Mouse (Mus musculus): ENCODE measurements at regions not wholly inside any gene's neighbourhood (a gene's known extent, or its start where the extent isn't known, plus 50 kb on each side); places are given as distances from the start of the nearest gene placed in this dataset.

DNA sequence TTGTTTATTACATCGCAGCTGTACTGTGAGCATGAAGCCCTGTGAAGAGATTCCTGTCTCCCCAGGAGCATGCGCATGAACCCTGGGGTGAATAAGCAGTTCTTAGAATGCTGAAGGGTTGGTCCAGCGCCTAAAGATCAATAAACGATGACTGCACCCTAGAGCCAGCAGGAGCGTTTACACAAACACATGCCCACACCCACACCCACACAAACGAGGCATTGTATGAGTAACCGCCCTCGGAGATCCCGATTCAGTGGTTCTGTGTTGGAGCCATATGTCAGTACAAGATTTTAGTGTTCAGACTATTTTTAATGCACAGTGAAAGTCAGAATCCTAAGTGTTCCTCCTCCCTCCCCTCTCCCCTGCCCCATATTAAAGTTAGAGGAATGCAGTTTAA lies 57.3 kb downstream of the Edn1 start:
- no peak for DNase-seq (ENCODE audit: low spot score)

DNA sequence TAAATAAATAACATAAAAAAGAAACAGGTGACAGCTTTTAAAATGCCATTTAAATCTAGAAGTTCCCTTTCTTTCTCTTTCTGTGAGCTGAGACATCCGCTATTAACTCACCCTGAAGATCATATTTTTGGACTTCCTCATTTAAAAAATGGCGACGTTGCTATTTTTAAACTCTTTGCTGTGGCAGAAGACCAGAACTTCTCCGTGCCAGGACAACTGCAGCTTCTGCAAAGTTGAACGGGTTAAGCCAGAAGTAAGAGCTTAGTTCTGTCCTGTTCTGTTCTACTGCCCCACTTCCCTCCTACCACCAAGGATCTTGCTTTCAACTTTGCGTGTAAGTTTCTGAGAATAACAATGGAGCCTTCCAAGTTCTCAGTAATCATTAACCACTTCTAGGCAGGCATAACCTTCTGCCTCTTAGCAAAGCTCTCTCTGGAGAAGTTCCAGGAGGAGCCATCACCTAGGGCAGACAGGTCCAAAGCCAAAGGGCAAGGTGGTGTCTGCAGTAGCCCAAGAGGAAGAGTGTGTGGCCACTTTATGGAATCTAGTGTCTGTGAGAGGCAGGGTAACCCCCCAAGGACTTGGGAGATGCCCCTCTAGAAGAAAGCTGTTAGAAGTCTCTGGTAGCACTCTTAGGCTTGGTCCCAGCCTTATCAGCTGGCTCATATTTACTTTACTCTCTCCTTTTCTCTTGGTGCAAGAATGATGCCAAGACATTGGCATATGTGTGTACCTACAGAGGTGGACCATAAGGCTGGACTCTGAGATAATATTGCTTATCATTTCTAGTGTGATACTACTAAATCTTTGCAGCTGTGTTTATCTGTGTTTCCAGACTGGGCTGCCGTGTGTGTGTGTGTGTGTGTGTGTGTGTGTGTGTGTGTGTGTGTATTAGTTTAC lies 66.6 kb downstream of the Edn1 start:
- DNase-seq (ENCODE audit: low spot score) = peak; percentile 18

DNA sequence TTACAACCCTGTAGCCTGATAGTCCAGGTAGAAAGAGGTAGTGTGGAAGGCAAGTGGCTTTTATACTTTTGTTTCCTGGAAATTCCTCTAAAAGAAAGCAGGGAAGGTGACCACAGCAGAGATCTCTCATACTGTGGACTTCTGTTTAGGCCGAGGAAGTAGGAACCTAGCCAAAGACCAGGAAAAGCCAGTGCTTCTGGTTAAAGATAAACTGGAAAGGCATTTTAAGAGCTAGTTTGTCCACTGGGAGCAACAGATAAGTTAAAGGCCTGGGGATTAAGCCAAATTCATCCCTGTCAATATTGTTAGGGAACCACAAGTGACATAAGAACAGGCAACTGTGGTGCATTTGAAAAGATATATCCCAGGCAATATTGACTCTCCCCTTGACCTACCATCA lies 68.5 kb downstream of the Edn1 start:
- DNase-seq (ENCODE audit: low spot score) = no peak

DNA sequence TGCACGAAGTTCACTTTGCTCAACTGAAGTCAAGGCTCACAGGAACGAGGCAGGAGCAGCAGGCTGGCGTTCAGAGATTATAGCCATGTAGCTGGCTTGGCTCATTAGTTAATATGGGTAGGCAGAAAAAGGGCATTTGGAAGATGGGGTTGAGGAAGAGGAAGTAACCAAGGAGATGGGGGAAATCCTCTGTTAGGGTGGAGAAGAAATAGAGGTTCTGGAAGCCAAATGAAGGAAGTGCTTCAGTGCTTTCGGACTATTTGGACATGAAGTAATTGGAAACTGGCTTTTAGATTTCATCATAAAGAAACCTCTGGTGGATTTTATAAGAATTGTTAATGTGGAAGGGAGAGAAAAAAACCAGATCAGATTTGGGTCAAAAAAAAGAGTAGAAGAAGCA lies 70.9 kb downstream of the Edn1 start:
- DNase-seq (ENCODE audit: low spot score) = no peak

DNA sequence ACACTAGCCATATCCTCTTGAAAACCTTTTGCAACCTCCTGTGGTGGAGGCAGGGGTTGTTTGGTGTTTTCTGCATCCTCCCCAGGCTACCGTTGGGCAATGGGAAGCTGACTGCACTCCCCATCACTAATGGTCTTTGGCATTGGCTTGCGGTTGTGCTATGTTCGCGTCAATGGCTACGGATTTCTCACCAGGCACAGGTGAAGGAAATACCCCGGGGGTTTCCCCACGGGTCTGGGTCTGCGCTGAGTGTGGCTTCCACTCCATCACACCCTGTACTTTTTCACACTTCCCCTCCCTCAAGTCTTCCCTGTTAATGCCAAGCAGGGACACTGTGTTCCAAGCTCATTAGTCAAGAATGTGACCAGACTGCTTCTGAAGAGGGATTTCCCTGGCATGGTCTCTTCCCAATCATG lies 72.9 kb downstream of the Edn1 start:
- no peak for DNase-seq (ENCODE audit: low spot score)

DNA sequence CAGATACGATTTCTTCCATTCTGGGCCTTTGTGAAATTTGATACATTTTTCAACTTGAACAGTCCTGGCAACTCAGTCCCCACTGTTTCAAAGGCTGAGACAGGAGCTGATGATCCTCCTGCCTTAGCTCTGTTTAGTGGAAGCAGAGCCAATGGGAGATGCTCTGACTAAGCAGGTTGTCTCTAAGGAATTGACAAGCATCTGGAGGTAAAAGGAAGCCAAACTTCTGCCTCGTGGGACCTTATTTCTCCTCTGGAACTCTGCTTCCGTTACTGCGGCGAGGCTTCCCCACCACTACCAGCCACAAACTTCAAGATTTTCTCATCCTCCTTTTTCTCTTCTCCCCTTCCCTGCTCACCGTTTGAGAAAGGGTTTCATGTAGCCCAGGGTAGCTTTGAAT lies 78.4 kb downstream of the Edn1 start:
- DNase-seq (ENCODE audit: low spot score) = no peak

DNA sequence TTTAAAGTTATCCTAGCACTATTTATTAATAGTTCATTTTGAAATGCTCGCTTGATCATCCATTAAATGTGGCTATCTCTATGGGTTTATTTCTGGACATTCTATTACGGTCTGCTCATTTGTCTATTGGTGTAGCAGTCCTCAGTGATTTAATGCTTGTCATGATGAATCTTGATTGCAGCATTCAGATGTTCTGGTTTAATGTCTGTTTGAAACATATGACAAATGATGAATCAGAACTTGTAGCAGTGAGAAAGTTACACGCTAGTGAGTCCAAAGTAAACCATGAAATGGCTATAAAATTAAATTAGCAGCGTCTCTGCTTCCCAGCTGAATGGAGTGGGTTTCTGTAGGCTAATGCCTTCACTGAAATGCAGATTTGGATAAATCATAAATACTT lies 81.8 kb downstream of the Edn1 start:
- no peak for DNase-seq (ENCODE audit: low spot score)

DNA sequence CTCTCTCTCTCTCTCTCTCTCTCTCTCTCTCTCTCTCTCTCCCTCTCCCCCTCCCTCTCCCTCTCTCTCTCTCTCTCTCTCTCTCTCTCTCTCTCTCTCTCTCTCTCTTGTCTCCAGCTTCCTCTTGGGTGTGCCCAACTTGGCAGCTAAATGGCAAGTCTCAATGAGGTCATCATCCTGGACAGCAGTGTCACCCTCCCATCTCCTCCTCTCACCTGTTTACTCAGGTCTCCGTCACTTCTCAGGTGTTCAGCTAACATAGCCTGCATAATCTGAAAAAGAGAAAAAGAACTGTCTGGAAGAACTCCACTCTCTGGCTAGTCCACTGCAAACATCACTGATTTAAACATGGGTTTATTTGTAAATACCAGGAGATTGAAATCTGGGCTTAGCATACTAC lies 89.1 kb downstream of the Edn1 start:
- no peak for DNase-seq (ENCODE audit: low spot score)

DNA sequence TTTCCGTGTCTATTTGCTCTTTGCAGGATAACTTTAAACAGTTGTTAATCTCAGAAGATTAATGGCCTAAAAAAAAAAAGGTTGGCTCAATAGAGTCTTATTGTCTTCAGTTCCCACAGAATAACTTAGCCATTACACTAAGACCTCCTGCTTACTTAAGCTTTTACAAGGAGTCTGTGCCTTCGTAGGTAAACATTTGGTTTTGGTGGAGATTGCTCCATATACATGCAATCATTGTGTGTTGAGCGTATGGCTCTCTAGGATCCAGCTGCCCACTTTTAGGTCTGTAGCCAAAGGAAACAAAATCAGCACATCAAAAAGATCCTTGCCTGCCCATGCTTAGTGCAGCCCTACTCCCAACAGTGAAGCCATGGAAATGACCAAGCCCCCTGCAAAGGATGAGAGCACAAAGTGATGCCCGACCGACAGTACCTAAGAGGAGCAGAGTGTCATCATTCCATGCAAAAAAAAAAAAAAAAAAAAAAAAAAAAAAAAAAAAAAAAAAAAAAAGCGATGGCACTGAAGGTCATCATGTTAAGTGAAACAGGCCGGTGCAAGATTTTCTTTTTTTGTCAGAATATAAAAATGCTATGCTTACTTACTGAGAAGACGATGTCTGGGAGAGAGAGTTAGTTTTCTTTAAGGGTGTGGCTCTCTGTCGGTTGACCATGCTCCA lies 90.2 kb downstream of the Edn1 start:
- no peak for DNase-seq (ENCODE audit: low spot score)

DNA sequence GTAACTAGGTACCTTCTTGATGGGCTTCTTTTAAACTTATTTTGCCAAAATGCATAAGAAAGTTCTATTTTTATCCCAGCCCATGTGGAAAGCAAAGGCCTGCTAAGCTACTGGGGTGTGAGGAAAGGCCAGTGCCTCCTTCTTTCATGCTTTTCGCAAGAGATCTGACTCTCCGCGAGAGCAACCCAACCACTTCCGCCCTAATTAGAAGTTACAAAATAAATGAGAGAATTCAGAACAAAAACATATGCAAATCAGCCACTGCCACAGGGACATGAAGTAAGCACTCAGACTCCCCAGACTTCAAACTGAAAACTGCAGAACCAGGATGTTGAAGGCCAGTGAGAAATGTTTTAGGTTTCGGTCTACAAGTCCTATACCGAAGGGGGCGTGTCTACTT lies 91.4 kb downstream of the Edn1 start:
- no peak for DNase-seq (ENCODE audit: low spot score)

DNA sequence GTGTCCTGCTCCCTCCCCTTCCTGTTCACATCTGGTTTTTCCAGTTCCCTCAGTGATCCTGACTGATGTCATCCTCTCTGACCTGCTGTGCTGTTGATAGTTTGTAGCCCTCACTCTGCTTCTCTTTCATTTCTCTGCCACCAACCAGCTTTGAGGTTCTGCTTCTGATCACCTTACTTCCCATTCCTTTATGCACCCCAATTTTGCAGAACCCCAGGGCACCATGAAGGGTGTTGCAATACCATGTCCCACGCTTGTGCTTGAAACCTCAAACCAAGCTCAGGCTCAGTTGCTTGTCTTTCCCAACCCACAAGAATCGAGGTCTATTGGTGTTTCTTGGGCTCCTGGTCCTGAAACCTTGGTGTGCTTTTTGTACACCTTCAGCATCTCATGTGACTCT lies 93.3 kb downstream of the Edn1 start:
- DNase-seq (ENCODE audit: low spot score) = no peak

DNA sequence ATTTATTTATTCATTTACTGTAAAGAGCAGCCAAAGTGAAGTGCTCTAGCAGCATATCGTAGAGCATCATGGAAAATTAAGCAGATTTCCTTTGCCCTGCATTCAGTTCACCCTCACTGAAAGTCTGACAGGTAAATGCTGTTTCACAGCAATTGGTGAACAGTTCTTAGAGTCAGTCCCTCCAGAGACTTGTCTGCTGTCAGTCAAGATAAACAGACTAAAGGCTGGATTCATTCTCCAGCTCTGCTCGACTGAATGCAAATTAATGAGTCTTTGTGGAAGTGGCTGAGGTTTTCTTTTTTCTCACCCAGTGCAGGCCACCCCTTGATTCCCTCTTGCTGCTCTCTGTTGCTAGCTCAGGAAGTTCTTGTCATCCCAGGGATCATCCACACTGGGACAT lies 100.2 kb downstream of the Edn1 start:
- no peak for DNase-seq (ENCODE audit: low spot score)

DNA sequence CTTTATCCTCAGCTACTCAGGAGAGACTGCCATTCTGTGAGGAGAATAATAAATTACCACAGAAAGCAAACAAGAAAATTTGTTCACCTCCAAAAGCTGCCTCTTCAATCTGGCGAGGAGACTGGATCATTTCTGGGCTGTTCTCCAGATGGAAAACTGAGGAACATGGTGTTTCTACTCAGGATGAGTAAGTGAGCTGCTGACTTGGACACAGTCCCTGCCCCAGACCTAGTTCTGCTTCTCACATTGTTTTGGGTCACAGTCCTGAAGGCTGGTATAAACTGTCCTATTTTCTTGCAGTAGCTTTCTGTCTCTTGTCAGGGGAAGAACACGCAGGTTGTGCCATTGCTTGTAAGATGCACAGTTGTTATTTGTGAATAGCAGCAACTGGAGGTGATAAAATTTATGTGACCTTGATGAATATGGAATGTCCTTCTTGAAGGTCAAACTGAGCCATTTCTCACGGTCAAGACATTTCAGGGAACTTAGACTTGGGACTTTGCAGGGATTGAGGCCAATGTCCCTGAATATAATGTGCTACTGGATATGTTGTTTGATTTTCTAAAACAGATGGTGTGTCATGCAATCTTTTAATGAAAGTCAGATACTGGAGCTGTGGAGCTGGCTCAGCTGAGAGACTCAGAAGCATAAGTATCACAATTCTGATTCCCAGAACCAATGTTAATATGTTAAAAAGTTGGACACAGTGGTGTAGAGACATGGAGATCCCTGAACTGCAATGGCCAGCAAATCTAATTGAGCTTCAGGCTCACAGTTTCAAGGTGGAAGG lies 102.2 kb downstream of the Edn1 start:
- DNase-seq (ENCODE audit: low spot score) = peak; percentile 35

DNA sequence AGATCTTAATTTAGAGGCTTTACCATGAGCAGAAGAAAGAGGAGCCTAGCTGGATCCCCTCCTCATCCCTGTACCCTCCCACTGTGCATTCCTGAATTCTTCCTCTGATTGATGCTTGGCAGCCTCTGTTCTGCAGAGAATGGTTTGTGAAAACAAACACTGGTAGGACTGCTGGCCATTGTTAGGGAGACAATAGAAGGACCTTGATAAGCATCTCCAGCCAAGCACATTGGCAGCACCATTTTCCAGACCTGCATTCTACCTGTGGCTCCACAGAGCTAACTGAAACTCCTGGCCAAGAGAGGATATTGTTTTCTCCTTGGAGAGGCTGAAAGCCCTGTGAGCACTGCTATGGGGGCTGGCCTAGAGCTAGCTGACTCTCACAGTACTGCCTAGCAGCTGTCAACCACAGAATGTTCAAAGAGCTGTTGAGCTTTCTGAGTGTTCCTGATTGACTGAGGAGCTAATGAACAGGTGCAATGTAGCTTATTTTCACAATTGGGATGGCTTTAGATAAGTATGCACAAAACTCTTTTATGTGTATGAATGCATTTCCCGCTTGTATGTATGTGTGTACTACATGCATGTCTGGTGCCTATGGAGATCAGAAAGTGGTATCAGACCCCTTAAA lies 111.5 kb downstream of the Edn1 start:
- no peak for DNase-seq (ENCODE audit: low spot score)

DNA sequence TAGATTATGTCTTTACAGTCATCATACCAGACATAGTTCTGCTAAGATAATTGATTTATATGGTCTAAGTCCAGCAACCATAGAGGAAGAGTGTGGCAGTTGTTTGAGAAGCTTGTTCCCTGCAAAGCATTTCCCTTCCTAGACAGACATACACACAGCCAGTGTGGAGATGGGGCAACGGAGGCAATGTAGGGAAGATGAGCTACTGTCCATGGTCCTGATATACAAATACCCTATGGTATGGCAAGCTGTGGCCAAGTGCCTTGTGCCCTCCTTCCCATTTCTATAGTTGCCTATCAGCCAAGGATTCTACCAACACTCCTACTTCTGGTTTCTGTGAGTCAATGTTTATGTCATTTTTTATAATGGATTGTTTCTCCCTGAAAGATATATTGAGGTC lies 145.6 kb downstream of the Edn1 start:
- DNase-seq (ENCODE audit: low spot score) = no peak

DNA sequence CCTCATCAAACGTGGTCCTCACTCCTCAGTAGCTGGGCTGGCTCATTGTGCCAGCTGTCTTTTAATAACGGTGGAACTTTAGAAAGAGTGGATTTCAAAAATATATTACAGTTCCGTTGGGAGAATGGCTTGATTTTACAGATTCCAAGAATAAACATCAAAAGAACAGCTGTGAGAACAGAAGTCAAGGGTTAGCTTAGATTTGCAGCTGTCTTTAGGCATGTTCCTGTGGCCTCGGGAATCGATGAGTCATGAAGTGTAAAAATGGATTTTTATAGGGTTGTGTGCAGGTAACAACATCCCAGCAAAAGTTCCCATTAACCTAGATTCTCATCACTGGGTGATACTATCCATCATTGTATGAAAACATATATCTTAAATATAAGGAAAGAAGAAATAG lies 152.4 kb downstream of the Edn1 start:
- no peak for DNase-seq (ENCODE audit: low spot score)

DNA sequence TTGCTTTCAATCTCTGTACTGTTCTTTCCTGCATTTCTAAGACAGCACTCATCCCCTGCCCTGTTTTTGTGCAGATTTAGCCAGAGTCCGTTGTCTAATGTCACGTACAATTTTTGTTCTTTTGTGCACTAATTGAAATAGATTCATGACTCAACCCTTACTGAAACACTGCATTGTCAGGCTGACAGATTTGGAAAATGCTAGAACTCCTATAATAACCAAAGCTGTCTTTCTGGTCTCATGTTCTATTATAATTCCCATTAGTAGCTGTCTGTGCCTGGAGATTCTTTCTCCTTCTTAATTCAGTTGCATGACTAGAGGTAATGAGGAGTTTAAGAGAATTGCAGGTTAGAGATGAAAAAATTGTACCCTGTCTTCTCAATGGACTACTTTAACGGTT lies 158.6 kb downstream of the Edn1 start:
- no peak for DNase-seq (ENCODE audit: low spot score)

DNA sequence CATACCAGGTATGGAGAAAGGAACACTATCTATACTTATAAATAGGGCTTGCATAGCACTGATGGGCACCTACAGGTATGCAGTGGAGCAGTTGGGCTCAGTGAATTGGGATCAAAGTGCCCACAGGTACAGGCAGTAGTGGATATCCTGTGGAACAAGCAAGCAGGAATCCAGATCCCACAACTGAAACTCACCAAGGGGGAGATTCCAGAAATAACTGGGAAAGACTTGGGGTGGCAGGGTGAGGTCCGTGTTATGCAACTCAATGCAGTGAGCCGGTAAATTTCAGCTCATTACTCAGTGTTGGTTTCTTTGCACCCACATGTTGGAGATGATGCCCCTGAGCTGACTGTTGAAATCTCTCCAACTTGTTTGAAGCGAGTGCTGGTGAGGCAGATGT lies 177.5 kb downstream of the Edn1 start:
- no peak for DNase-seq (ENCODE audit: low spot score)

DNA sequence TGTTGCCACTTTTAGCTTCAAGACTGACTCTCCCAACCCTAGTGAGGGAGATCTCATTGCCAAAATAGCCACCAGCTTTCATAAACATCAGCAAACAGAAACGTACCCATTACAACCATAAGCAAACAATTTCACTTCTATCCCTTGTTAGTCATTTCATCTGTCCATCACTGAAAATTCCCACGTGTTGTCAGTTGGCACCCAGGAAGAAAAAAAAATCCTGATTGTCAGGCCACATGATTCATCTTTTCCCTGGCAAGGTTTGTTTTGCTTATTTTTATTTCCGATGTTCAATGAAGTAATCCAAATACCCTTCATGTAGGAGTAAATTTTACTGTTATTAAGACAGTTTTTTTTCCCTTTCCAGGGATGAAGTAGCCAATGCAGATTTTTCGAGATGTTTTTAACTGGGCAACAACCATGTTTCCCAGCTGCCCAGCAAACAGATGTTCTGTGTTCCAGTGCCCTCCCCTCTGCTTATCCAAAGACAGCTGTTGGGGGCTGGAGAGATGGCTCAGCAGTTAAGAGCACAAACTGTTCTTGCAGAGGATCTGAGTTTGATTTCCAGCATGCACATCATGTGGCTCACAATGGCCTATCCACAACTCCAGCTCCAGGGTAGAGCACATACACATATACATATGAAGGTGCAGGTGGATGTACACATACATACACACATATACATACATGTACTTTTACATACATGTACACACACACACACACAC lies 189.3 kb upstream of the Phactr1 start:
- peak; percentile 36 for DNase-seq (ENCODE audit: low spot score)

DNA sequence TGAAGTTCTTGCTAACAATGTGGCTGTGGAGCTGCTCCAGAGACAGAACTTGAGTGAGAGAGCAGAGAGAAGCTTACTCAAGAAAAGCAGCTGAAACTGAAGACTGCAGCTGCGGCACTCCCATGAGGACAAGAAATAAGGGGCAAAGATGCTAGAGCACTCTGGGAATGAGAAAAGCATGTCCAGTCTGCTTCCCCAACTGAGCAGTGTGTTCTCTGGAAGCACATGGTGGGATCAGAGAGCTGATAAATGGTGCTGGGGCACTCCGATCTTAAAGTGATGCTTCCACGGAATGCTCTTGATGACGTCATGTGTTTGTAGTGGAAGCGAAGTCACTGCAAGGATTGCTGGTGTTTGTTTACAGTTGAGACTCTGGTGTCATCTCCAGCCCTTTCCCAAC lies 186.1 kb upstream of the Phactr1 start:
- DNase-seq (ENCODE audit: low spot score) = no peak

DNA sequence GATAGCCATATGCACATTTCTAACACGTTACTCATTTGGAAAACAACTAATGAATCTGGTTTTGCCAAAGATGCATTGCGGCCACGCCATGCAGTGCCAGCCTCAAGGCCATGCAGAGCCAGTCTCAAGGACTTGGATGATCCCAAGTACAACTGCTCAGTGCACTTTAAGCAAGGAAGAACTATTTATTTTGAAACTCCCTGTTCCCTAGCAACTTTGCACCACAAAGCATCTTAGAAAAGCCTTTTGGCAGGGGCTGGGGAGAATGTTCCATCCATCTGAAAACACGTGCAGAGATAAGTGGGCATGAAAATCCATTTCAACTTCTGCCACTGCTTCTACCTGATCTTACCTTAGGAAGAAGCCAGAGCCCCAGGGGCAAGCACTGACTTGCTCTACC lies 182.1 kb upstream of the Phactr1 start:
- DNase-seq (ENCODE audit: low spot score) = peak; percentile 36

DNA sequence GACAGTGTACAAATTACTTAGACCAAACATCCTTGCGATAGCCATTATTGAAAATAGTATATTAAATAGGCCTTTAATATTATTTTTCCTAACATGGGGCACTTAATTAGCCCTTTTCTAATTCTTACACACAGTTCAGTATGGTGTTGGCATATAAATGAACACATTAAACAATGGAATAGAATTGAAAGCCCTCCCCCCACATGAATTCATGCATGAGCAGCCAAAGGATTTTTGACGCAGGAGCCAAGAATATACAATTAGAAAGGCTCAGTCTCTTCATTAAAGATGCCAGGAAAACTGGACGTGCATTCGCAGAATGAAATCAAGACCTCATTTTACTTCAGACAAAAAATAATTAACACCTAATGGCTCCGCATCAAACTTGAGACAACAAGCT lies 172.9 kb upstream of the Phactr1 start:
- no peak for DNase-seq (ENCODE audit: low spot score)
